Mouse (Mus musculus) heart, postnatal 25 days (tissue): Measurements from ENCODE around the gene Mmp21. TPM values are rescaled to one million over a fixed set of nuclear protein-coding genes. Genes with fewer than 3 reads are reported as not detected.
"Not testable (repeated sequence)": the region's sequence is repeated elsewhere in the genome, so short reads cannot be mapped to it uniquely, and the experiment has no call there.

Experiments used
- DNase-seq: peaks from one replicate; pipeline ENCODE4 v3.0.0; 2022; ENCODE audit warnings: low spot score
- intact Hi-C: fragments of 180-260 bp; cut with DNase I; formaldehyde crosslinking; loops from one replicate; pipeline ENCODE4 v1.15.1; 2025
- total RNA-seq, 2 experiments: library from RNA; stranded (reverse); gene quantifications; 2 replicates each; pipeline ENCODE4 v1.2.3; 2021

Mmp21 gene
- total RNA-seq, result not detected

DNA sequence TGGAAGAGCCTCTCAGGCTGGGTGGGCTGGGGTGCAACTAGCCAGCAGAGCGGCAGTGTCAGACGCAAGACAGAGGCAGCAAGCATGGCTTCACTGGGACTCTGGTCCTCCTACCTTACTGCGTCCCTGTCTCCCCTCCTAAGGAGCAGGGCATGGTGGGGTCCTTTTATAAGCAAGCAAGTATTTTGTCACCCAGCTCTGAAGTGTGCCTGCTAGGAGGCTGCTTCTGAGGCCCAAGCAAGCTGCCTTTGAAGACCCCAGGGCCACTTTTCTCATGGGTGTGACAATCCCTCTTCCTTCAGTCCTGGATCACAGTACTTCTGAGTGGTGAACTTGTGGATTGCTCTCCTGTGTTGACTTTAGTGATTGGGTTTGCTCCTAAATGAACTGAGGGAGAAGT lies at the start of gene Mmp21:
Gene Mmp21, minus strand, starts transcription at position 101 of the 400 bp plus-strand sequence.
- DNase-seq, result no peak
- intact Hi-C loops, result no loop called here

DNA sequence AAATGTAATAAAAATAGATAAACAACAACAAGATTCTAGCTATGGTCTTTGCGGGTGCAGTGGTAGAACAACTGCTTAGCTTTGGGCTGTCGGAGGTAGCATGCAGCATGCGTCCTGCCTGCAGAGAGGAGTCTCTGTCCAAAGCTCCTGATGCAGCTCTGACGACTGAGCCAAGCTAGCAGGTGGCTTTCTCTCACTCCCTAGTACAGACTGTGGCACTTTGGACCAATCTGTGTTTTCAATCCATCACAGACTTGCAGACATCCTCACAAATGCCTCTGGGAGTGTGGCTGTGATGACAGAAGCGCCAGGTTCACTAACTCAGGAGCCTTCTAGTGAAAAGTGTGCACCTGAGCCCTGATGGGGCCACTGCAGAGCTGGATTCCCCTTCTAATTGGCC lies 49.5 kb upstream of the Mmp21 start:
- intact Hi-C loops, result no loop called here
- DNase-seq, result no peak

DNA sequence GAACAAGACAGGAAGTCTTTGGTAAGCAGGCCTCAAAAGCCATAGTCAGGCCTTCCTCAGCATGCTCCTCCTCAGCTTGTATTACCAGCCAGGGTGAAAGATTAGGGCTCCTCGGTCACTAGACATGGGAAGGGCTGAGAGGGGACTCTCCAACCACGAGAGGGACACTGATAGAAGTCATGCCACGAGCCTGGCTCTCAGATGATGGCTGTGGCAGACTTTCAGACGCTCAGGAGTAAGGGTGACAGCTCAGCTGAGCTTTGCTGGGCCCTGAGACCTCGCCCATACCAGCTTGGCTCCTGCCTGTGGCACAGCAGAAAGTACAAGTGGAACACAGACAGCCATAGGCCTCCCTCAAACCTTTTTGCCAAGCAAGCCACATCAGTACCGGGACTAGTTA lies 47.2 kb upstream of the Mmp21 start:
- intact Hi-C loops, result no loop called here
- DNase-seq, result no peak

DNA sequence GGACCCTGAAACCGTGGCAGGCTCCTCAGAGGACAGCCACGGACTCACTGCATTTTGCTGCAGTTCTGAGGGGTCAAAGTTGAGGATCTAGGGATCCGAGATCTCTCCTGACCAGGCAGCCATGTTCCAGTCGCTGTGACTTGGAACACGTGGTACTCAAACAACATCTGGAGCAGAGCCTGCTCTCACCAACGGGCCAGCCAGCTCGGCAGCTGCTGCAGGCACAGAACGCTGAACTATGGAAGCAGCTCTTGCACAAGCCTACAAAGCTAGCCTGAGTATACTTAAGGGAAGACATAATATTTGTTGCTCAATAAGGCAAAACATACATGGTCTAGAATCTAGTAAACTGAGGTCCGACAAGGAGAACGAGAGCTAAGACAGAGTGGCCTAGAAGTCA lies 45.7 kb upstream of the Mmp21 start:
- intact Hi-C loops, result no loop called here
- DNase-seq, result no peak

DNA sequence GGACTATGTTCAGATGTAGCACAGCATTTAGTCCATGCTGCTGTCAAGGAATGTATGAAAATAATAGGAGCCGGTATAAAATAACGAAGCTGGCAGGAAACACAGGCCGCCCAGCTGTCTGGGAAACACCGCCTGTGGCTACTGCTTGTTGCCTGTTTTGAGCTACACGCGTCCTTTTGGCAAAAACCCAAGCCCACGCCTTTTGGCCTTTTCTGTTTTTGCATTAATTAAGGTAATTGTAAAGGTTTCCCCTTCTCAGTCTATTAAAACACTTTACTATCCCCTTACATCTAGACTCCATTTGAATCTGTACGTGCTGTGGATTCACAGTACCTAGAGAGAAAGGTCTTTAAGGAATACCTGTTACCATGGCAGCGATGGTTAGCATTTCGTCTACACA lies 45.0 kb upstream of the Mmp21 start:
- no peak for DNase-seq
- intact Hi-C loops, result no loop called here

DNA sequence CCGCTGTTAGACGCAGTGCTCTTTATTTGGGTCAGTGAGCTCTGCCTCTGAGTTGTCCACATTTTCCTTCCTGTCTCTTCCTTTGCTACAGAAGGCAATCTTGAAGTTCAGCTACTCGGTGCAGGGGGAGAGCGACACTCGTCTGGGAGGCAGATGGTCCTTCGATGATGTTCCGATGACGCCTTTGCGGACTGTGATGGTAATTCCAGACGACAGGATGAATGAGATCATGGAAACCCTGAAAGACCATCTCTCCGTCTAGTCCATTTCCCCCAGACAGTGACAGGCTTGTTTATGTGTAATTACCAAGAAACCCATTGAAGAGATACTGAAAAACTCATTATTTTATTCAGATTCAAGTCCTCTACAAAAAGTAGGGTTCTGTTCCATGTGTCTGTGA lies 40.8 kb upstream of the Mmp21 start:
- intact Hi-C loops, result no loop called here
- DNase-seq, result no peak

DNA sequence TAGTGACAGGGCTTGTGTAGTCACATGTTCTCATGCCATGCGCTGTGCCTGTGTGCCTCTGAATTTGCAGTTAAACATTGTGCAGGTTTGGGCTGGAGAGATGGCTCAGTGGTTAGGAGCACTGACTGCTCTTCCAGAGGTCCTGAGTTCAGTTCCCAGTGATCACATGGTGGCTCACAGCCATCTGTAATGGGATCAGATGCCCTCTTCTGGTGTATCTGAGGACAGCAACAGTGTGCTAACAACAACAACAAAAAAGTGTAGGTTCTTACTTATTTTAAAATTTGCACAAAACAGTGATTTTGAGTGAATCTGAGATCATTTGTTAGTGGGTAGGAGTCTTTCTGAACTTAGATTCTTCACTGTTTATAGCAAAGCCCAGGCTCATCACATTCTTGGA lies 38.7 kb upstream of the Mmp21 start:
- DNase-seq, result no peak
- intact Hi-C loops, result no loop called here

DNA sequence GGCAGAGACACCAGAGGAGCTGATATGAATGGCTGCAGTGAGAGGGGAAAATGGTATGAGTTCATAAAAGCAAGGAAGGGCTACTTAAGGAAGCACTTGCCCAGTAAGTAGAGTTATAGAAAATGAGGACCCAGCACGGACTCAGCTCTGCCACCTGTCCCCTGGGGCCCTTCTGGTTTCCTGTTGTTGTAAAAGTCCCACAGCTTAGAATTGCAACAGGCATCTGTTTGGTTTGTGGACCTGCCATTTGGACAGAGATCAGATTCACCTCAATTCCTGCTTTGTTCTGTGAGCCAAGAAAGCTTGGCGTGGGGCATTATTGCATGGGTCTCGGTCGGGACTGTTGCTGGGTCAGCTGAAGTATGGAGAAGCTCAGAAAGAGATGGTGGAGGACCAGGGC lies 35.5 kb upstream of the Mmp21 start:
- DNase-seq, result no peak
- intact Hi-C loops, result no loop called here

DNA sequence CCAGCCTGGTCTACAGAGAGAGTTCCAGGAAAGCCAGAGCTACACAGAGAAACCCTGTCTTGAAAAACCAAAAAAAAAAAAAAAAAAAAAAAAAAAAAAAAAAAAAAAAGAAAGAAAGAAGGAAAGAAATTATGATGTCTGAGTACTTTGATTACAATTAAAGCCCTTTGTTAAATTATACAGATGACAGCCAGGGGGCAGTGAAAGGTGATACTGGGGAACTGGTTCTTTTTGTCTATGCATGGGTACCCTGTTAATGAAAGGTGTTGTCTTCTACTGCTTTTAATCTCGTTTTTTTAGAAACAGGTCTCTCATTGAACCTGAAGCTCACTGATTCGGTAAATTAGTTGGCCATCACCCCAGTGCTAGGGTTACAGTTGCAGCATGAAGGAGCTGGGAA lies 27.4 kb upstream of the Mmp21 start:
- intact Hi-C loops, result no loop called here
- DNase-seq, result no peak

DNA sequence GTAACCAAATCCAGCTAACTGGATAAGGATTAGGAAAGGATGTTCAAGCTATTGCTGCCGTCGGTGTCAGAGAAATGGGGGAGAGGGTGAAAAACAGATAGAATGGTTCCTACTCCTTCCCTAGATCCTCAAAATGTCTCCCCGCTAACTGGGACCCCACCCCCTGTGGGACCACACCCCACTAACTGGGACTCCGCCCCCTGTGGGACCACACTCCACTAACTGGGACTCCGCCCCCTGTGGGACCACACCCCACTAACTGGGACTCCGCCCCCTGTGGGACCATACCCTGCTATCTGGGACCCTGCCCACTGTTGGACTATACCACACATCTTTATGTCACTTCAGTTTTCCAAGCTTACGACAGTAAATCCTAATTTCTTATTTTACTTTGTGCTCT lies 24.0 kb upstream of the Mmp21 start:
- no peak for DNase-seq
- intact Hi-C loops, result no loop called here

DNA sequence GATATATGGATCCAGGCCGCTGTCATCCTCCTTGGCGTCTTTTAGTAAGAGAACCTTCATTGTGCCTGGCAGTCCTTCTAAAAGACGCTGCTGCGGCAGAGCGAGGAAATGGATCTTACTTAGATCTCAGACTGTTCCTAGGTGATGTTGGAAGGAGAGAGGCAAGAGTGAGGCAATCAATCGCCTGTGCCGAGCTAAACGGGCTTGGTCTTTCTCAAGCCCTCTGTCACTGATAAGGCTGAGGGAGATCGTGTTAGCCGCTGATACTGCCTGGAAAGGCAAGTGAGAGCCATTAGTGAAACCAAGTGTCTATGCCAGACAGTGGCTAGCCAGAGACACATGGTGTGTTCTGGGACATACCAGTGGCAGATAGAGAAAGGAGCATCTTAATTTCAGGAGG lies 22.5 kb upstream of the Mmp21 start:
- DNase-seq, result no peak
- intact Hi-C loops, result no loop called here

DNA sequence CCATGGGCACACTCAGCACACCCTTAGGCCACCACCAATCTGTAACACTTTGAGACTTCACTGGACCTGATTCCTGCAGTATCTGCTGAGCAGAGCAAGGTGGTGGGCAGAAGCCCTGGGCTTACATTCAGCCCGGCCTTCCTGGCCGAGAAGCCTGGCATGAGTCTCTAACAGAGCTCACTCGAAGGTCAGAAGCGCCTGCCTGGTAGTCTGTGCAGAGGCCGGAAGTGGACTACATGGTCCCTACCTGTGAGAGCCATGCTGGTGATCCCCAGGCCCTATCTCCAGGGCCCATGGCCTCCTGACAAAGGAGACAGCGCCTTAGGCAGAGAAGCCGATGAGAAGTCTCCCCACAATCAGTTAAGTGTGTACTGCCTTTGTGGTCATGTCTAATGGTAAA lies 21.5 kb upstream of the Mmp21 start:
- no peak for DNase-seq
- intact Hi-C loops, result no loop called here

DNA sequence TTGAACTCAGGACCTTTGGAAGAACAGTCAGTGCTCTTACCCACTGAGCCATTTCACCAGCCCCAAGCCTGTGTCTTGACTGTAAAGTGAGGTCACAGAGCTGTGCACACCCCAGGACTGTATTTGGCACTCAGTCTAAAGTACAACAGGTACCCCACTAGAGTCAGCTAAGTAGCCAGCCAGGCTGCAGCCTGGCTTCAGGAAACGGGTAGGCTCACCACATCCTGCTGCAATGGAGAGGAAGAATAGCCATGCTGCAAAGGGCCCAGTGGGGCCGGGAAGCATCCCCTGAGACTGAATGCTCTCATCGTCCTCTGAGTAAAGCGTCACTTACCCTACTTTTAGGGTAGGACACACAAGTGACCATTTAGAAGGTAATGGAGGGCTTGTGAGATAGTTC lies 20.0 kb upstream of the Mmp21 start:
- DNase-seq, result no peak
- intact Hi-C loops, result no loop called here

DNA sequence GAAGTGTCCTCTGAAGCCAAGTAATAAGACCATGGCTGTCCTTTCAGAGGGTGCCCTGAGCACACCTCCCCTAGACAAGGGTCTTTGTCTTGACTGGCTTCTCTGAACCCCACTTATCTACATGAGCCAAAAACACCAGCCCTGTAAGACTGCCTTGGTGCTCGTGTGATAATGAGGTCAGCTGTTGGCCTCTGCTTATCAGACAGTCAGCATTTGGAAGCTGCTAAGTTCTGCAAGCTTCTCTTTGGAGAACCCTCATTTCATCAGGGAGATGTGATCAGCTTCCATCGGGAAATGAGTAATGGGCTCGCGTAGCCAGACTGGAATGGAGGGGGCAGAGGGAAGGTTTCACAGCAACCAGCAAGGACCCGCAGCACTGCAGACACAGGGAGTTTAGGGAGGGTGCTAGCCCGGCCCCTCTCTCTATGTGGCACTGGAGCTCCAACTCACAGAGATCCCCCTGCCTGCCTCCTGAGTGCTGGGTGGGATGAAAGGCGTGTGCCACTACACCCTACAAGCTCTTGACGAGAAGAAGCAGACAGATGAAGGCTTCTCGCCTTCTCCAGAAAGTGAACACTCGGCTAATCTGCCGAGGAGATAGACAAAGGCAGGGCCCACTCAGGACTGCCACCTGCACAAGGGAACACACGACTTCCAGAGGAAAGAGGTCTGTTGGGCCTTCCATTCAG lies 18.3 kb upstream of the Mmp21 start:
- DNase-seq, result no peak
- intact Hi-C loops, result no loop called here

DNA sequence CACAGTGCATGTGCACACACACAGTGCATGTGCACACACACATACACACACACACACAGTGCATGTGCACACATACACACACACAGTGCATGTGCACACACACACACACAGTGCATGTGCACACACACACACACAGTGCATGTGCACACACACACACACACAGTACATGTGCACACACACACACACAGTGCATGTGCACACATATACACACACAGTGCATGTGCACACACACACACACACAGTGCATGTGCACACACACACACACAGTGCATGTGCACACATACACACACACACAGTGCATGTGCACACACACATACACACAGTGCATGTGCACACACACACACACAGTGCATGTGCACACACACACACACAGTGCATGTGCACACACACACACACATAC lies 5.8 kb upstream of the Mmp21 start:
- DNase-seq, intact Hi-C loops: not testable (repeated sequence)

DNA sequence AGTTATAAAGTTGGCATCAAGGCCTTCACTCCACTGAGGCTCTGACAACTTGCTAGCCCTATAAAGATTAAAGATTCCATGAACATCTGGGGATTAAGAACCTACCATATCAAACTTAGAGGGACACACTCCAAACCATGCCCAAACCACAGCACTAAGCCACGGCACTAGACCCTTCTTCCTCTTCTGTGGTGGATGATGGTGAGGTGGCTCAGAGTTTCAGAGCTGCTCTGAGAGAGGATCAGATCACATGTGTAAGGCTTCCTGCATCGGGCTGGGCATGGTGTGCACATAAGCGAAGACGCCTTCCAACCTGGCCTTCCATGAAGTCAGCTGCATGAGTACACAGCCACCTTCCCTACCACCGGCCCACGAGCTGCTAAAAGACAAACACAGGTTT lies 4.8 kb upstream of the Mmp21 start:
- no peak for DNase-seq
- intact Hi-C loops, result no loop called here

DNA sequence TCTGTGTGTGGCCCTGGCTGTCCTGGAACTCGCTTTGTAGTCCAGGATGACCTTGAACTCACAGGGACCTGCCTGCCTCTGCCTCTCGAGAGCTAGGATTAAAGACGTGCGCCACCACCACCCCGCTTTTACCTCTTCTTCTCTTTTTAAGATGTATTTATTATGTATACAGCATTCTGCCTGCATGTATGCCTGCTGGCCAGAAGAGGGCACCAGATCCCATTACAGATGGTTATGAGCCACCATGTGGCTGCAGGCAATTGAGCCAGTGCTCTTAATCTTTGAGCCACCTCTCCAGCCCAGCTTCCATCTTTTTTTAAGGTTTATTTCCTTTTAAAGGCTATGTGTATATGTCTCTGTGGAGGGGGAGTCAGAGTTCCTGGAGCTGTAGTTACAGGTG lies 4.2 kb upstream of the Mmp21 start:
- no peak for DNase-seq
- intact Hi-C loops, result no loop called here

DNA sequence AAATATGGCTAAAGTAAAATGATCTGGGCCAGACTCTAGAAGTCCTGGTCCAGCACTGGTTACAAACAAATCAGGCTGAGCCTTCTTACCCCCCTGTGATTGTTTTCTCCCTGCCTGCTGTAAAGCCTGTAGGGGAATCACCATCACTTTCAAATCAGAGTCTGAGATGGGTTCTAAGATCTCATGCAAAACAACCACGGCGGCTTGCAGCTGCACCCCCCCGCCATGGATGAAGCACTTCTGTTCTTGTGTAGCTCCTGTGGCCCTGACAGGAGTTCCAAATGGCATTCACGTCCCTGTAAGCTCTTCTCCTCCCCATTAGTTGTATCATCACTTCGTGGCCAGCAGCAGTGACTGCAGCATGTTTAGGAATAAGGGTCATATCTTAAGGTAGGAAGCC lies 3.8 kb upstream of the Mmp21 start:
- intact Hi-C loops, result no loop called here
- DNase-seq, result no peak

DNA sequence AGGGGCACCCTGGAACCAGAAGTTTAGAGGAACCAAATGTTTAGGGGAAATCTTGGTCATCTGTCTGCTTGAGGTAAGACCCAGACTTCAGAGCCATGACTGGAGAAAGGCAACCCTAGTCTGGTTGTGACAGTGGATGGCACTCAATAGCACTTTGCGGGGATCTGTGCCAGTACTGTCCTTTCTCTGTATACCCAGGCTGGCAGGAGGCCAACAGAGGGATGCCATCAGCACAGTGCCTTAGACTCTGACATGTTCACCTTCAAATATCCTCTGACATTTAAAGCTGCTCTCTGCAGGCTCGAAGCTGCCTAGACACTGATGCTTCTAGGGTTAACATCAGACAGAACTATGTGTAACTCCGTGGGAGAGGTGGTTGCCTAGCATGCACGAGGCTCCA lies 422 bp downstream of the Mmp21 start:
- intact Hi-C loops, result no loop called here
- no peak for DNase-seq

DNA sequence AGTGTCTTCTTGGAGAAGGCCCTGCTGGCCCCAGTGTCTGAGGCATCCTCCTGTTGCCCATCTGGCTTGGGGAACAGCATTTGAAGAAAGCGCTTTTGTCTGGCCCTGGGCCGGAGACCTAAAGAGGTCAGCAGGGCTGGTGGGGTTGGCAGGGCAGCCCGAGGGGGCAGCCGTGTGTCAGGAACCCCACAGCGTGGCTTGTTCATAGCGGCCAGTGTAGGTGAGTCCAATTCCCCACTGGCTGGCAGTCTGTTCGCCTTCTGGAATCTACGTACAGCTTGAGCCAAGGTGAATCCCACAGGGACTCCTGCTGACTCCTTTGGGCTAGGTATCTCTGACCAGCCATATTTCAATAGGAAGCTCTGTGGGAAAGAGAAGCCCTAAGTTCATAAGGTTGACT lies 1.1 kb downstream of the Mmp21 start:
- intact Hi-C loops, result no loop called here
- no peak for DNase-seq

DNA sequence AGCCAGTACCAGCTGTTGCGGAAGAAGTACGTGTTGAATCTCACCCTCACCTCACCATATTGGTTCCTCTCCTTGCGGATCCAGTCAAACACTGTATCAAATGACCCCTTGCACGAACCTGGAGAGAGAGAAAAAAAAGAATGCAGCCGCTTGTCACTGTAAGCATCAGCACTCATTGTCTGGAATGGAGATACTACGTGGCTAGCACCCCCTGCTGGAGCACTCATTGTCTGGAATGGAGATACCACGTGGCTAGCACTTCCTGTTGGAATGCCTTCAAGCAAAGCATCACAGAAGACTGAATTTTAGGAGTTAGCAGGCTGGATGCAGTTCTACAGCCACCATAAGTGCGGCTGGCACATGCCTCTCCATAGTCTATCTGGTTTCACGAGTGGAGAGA lies 3.9 kb downstream of the Mmp21 start:
- intact Hi-C loops, result no loop called here
- DNase-seq, result no peak

DNA sequence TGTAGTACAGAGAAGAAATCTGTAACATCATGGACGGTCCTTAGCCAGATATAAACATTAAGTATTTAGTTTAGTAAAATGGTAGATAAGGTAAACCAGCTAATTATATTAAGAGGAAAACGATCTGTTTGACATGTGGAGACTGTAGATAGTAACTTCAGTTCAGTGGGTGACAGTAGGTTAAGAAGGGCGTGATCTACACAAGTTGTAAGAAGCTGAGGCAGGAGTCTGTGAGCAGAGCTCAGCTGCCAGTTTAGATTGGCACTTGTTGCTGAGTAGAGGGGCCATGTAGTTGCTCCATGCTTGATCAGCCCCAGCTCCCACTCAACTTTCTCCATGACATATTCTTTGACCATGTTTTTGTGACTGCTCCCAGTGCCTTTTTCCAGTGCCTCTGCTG lies 9.0 kb downstream of the Mmp21 start:
- no peak for DNase-seq
- intact Hi-C loops, result no loop called here

DNA sequence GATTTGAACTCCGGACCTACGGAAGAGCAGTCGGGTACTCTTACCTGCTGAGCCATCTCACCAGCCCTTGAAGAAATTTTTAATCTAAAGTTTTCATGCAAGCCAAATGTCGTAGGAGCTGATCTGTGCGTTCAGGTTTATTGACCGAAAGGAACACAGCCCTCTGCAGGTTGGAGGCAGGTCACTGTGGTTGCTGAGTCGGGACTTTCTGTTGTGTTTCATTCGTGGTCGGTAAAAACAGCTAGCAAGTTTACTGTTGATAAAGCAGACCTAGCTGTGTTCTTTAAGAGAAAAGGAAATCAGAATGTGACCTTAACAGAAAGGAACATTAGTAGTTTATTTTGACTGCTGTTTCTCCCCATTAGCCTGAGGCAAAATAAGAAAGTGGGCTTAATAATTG lies 9.9 kb downstream of the Mmp21 start:
- intact Hi-C loops, result no loop called here
- no peak for DNase-seq
